Mouse (Mus musculus) adrenal gland, adult 8-10 months (tissue): ENCODE data around the gene Stk10. TPM values are rescaled to one million over a fixed set of nuclear protein-coding genes. Genes with fewer than 3 reads are reported as not detected.
"Not testable (repeated sequence)": the region's sequence is repeated elsewhere in the genome, so short reads cannot be mapped to it uniquely, and the experiment has no call there.

Experiments
- DNase-seq: peaks from one replicate; pipeline ENCODE4 v3.0.0; 2022
- total RNA-seq, 4 experiments: library from RNA; stranded (reverse); gene quantifications; 2 replicates each; pipeline ENCODE4 v1.2.4; 2022

Gene Stk10
- total RNA-seq, 4 experiments from 2014 or later = 9.5 to 23.3 (median 14.9) TPM

DNA sequence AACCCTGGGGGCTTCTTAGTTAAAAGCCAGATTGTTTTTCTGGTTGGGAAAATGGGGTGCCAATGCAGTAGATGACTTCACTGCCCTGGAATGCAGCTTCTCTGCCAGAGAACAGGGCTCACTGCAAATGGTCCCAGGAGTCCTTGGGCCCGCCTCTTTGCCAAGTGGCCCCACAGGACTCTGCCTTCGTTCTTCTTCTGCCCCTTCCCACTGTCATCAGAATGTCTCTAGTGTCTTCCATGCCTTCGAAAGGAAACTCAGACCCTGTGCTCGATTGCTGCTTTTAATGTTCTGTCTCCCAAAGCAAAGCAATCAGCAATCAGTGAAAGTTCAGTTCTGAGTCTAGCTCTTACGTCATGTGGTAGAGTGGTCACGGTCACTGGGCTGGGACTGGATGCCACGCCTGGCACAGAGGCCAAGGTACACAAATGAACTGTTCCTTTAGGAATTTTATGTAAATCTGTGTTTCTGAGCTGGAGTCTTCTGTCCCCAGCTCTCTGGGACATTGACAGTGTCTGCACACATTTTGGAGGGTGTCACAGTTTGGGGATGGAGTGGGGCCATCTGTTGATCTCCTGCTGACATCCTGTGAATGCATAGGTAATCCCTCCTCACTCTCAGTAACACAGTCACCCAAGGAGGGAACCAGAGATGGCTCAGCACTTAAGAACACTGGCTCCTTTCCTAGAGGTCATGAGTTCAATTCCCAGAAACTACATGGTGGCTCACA is 72.2 kb downstream of the Stk10 start:
- peak; percentile 75 for DNase-seq

DNA sequence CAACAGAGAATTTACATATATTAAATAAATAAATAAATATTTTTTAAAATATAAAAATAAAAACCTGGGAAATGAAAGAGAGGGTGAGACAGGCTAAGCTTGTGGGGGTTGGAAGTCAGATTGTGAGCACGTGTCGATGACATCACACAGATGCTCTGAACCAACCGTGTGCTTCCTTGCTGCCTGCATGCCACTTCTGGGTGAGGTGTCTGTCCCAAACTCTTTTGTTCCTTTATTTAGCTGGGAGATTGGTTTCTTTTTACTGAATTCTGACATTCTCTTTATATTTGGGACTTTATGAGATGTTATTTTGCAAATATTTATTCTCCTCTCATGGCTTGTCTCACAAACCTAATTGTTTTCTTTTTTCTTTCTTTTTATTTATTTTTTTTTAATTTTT is 72.8 kb downstream of the Stk10 start:
- no peak for DNase-seq

DNA sequence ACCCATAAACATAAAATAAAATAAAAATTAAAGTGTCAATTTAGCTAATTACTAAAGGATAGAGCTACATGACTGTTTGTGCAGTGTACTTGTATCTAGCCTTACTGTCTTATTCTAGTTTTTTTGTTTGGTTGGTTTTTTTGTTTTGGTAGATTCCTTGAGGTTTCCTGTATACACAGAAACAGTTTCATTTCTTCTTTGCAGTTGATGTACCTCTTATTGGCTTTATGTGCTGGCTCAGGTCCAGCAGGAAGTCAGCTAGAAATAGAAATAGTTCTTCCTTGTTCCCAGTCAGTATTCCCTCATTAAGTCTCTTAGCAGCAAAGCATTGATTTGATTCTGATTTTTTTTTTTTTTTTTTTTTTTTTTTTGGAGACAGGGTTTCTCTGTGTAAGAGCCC is 74.2 kb downstream of the Stk10 start:
- DNase-seq = no peak

DNA sequence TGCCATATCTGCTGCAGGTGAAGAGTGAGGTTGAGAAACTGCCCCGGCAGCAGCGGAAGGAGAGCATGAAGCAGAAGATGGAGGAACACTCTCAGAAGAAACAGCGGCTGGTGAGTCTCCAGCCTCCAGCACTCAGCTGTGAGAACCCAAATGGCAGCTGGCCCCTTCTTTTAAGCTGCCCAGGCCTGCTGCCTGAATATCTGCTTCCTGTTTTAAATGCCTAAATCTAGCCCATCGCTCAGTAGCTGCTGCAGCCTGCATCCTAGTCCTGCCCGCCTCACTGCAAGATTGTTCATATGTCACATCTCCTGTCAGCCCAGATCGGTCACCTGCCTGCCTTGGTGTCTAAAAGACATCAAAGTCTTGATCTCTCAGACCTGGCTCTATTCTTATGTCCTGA is 77.5 kb downstream of the Stk10 start:
- DNase-seq = no peak

DNA sequence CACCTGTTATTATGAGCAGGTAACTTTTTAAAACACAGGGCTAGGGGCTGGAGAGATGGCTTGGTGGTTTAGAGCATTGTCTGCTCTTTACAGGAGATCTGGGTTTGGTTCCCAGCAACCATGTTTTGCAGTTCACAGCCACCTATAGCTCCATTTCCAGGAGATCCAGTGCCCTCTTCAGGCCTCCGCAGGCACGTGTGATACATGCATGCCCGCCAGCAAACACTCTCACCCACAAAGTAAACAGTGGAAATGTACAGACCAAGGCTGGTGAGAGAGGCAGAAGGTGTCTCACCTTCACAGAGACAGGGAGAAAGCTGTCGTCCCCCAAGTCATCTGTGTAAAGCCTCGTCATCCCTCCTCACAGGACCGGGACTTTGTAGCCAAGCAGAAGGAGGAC is 79.2 kb downstream of the Stk10 start:
- DNase-seq = no peak

DNA sequence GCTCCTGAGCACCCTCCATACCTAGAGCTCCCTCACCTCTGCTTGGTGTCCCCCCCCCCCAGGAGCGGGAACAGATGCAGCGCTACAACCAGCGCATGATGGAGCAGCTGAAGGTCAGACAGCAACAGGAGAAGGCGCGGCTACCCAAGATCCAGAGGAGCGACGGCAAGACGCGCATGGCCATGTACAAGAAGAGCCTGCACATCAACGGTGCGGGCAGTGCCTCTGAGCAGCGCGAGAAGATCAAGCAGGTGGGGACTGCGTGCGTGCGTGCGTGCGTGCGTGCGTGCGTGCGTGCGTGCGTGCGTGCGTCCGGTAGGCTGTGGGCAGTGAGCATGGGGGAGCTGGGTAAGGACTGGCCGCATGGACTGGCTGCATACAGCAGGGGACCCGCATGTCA is 81.4 kb downstream of the Stk10 start:
- no peak for DNase-seq

DNA sequence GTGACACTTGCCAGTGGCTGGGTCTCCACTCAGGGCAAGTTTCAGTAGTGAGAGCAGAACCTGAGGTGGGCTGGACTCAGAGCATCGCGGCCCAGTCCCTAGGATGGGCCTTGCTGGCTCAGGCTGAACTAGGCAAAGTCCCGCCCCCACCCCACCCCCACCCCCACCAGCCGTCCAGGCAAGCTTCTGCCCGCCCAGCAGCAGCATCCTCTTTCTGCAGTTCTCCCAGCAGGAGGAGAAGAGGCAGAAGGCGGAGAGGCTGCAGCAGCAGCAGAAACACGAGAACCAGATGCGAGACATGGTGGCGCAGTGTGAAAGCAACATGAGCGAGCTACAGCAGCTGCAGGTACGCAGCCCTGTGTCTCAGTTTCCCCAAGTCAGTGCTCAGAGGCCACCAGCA is 82.5 kb downstream of the Stk10 start:
- no peak for DNase-seq

DNA sequence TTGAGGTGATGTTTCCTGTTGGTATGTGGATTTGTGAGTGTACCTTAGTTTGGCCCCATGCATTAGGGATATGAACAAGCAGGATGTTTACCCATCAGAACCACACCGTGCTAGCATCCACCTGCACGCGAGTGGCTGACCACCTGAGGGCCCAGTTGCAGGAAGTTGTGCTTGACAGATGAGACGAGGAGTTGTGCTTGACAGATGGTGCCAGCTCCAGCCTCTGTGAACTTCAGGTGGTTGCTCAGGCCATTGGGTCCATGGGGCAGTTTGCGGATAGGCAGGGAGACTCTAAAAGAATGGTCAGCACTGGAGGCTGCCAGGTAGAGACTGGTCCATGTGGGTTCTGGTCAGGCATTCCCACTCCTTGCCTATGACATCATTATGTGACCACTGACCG is 83.0 kb downstream of the Stk10 start:
- DNase-seq = no peak

DNA sequence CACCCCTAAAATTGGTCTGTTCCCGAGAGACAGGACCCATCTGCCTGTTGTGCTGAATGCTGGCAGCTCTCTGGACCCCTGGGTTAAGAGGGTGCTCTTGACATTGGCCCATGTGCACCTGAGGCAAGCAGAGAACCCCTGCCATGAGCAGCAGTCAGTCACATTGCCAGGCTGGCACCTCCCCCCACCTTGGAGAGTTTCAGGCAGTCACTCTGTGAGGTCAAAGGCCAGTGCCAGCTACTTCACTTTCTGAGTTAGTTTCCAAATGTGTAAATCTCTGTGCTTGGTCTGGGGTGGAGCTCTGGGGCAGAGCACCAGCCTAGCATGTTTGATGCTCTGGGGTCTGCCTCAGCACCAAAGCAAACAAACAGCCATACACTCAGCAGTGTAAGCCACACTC is 84.9 kb downstream of the Stk10 start:
- no peak for DNase-seq

DNA sequence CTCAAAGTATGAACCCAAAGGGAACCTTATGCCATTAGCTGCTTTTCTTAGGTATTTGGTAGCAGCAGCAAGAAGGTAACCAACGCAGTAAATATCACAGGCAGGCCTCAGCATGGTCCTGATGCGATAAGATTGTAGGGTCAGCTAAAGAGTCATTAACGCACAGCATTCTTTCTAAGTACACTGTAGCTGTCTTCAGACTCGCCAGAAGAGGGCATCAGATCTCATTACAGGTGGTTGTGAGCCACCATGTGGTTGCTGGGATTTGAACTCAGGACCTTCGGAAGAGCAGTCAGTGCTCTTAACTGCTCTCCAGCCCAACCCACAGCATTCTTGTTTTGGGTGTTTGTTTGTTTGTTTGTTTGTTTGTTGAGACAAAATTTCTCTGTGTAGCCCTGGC is 85.5 kb downstream of the Stk10 start:
- not testable (repeated sequence) for DNase-seq

DNA sequence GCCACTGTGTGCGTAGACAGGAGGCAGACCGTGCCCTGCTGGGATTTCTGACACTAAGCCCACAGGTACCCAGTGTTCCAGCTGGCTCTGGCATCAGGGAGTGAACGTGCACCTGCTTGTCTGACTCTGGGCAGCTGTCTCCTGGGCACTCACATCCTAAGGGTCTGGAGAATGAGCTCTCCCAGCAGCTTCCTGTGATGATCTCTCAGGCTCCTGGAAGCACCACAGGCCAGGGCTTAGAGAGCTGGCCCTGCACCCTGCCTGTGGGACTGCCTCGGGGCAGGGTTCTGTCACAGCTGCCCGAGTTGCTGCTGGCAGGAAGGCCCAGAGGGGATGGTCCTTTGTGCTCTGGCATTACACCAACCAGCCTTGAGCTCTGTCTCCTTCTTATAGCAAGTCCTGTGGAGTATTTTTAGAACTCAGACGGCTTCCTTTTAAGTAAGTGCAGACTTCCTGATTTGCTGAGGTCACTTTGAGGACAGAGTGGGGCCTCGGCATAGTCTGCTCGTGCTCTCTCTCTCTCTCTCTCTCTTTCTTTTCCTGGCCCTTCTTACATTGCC is 86.2 kb downstream of the Stk10 start:
- peak; percentile 63 for DNase-seq

DNA sequence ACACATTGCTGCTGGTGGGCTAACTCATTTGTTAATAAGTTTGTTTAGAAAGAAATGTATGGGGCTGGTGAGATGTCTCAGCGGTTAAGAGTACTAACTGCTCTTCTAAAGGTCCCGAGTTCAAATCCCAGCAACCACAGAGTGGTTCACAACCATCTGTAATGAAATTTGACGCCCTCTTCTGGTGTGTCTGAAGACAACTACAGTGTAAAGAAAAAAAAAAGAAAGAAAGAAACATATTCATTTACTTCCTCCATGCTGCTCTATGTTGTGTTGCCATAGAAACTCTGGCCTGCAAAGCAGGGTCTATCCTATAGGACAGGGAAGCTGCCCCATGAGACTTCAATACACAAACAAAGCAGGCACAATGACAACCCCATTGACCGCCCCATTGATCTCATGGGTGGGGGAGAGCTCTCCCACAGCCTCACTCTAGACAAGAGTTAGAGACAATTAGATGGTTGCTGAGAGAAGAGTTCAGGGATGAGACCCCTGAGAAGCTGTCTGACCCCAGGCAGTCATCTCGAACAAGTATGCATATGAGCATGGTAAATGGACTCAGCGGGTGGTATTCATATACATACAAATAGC is 86.9 kb downstream of the Stk10 start:
- DNase-seq = no peak

DNA sequence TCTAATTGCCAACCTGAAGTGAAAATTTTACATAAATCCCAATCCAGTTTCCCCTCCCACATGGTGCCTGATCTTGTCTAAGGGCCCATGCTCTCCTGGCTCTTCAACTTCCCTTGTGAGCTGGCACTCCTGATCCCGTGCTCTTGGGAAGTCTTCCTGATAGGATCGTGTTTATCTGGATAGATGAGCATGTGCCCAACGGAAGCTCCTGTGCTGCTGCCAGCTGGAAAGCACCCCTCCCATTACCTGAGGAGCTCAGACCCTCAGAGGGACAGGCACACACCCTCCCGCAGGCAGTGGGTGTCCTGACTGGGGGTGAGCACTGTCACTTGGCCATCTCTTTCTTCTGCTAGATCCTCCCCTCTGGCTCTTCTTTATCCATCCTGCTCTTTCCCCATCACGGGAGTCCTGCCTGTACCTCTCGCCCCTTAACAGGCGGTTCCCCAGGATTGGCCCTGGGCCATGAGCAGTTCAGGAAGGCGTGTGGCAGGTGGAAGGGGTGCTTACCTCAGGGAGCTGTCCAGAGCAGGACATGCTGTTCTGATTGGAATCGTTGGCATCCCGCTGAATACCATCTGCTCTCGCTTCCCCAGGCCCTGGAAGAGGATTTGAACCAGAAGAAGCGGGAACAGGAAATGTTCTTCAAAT is 88.8 kb downstream of the Stk10 start:
- no peak for DNase-seq

DNA sequence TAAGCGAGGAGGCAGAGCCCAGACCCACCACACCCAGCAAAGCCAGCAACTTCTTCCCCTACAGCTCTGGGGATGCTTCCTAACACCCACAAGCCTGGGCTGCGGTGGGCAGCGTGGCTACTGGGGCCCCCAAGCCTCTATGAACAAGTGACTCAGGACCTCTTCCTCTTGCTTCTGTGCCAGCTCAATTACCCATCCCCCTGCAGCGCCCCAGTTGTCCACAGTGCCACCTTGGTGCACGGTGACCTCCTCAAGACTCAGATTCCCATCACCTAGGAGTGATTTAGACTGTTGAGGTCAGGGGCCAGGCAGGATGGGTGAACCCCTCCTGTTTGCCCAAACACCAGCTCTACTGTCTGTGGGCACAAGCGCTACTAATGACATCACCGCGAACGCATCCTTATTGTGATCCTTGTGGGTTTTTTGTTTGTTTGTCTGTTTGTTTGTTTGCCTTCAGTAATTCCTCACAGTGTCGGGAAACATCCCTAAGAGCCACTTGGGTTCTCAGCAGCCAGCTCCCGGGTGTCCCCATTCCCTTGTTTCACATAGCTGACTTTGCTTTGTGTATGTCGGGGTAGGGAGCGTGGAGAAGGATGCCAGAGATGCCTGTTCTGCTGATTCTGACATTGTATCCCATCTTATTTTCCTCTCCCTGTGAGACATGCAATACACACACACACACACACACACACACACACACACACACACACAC is 89.5 kb downstream of the Stk10 start:
- no peak for DNase-seq

DNA sequence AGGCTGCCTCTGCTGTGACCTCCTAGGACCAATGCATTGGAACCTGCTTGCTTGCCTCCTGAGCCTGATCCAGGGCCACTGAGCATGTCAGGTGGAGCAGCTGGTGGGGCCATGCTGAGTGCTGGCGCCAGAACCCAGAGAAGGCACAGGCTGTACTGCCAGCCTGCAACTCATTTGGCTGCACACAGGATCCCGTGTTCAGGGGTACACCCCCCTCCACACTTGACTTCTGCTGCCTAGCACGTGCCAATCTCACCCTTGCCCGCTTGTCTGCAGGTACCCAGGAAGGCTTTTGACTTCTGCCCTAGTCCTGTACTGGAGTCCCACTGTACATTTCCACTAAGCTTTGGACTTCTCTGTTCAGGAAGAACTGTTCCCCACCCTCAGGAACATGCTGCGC is 90.1 kb downstream of the Stk10 start:
- no peak for DNase-seq

DNA sequence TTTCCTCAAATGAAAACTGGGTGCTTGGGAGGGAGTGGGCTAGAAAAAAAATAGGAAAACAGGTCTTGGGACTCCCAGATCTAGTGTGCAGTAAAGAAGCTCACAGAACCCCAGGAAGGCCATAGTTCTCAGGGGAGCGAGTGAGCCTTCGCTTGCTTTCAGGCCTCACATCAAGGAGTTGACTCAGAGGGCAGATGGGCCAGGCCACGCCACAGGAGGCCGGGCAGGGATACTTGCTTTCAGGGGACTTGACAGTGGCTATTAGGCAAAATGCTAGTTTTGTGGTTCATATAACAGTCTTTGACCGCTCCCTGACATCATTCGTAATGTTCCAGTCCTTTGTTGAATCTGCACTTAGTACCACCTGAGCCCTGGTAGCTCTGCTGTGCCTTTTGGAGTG is 90.8 kb downstream of the Stk10 start:
- DNase-seq = no peak

DNA sequence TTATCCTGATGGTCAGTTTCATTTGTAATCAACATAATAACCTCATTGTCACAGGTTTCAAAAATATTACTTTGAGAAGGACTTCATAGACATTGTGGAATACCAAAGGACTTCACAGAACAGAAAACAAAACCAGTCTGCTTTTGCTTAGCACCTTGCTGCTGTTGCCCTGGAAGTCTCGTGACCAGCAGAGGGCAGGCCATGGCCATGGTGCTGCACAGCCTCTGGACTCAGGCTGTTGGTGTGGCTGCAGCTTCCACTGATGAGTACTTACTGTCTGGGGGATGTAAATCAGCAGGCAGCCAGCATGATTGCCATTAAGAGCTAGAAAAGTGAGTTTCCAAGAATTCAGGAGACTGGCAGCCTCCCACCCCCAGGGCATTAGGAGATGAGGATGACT is 92.6 kb downstream of the Stk10 start:
- peak; percentile 58 for DNase-seq

DNA sequence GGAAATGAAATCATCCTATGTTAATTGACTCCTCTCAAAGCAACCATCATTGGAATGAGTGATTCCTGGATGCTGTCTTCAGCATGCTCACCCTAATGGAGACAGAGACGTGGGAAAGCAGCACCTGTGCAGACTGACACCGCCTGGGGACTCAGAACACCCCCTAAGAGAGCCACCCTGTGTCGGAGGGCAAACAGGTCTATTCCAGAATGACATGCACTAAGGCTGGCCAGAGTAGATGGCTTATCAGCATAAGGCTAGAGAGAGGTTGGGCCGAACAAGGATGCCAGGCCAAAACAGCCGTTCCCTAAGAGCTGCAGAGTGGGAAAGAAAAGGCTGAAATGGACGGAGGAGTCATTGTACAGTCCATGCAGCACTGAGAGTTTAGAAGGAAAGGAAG is 93.0 kb downstream of the Stk10 start:
- no peak for DNase-seq

DNA sequence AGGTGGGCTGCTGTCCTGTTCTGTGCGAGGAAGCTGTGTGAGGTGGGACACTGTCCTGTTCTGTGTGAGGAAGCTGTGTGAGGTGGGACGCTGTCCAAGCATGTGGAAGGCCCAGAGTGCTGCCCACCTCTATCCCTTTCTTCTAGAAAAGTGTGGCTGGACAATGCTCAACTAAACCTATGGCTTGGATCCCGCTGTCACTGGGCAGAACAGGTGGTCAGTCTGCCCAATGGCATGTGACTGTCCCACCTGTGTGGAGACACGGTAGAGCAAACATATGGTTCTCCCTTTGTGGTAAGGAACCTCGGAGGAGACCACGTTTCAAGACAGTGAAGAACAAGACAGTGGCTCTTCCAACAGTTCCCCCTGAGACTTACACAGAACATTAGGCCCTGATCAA is 94.8 kb downstream of the Stk10 start:
- DNase-seq = no peak

DNA sequence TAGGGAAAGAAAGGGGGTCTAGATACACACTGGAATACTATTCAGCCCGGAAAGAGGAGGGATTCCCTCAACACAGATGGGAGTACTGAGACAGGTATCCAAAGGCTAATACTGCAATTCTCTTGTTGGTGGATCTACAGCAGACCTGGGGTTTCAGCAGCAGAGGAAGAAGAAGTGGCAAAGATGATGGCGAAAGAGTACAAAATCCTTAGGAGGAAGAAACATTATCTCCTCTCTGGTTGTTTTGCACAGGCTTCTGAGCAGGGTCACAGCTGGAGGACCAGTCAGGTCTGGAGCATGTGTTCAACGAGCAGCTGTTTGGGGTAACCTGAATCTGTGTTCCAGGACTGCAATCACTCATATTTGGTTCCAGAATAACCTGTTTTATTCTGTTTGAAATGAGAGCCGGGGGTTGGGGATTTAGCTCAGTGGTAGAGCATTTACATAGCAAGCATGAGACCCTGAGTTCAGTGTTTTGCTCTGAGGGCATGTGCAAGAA is 96.7 kb downstream of the Stk10 start:
- DNase-seq = no peak

DNA sequence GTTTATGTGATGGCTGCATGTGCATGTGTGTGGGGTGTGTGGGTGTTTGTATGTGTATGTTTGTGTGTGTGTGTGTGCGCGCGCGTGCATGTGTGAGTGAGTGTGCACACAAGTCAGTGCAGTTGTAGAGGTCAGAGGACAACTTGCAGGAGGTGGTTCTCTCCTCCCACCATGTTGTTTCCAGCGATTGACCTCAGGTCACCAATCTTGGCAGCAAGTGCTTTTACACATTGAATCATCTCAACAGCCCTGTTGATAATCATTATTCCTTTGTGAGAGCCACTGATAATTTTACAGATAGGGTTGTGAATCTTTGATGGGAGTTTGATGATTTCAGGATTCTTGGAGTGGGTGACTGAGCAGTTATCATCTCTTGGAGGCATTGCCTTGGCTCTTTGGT is 99.6 kb downstream of the Stk10 start:
- DNase-seq = no peak

DNA sequence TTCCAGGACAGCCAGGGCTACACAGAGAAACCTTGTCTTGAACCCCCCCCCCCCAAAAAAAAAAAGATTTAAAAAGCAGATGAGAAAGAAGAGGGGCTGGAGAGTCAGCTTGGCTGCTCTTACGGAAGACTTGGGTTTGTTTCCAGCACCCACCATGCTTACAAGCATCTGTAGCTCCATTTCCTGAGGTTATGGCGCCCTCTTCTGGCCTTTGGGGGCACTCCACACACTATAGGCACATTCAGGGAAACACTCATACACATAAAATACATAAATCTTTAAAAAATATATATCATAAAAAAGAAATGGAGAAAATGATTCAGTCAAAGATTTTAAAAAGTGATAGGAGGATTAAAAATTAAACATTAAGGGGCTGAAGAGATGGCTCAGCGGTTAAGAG is 100.4 kb downstream of the Stk10 start:
- no peak for DNase-seq

DNA sequence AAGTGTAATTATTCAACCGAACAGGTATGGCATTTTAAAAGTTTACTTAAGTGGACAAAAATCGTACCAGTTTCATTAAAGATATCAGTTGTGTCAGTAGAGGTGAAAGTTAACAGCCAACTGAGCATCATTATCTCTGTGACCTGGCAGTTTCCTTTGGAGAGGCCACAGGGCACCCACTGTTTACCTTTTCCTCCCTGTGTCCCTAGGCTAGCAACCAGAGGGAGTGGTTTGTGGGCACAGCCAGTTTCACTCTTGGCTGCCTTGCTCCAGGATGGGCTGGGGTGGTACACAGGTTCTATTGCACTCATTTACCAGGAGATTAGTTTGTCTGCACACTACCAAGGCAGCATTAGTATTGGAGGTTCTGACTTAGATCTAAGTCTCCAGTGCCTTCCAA is 101.0 kb downstream of the Stk10 start:
- no peak for DNase-seq
